In genomic region chr9:118926688-118927321, GRCm38 (mm10) we compare ENCODE assay signal across 8 mouse cellular contexts. TPM values are rescaled to one million over a fixed set of nuclear protein-coding genes. Genes with fewer than 3 reads are reported as not detected.
DNase-seq lines count a peak whose midpoint lies in the region; ATAC-seq and TF ChIP-seq lines count a peak whose summit lies in the region.

No protein-coding gene starts in this region.

- peak overlapping the region; percentile 86 for H3ac ChIP-seq in myocyte (ENCODE audit: control insufficient read depth, insufficient read length)

- whole genome bisulfite sequencing in spleen, adult 2 months = 7% methylated on average over 63 of the region's 68 CpGs
- 4% methylated on average over 35 of the region's 68 CpGs for WGBS in heart, embryonic 11.5 days (ENCODE audit: insufficient replicate concordance)
- WGBS in kidney, embryonic 16.5 days = 2% methylated on average over 65 of the region's 68 CpGs

- H3K36me3 ChIP-seq in spleen, adult 2 months (ENCODE audit: control insufficient read depth, insufficient read depth, low read length) = no peaks in the 10 kb centered on the region
- H3K36me3 ChIP-seq in heart, embryonic 11.5 days (ENCODE audit: control insufficient read depth, insufficient read depth, low read length) = no peaks in the 10 kb centered on the region
- no peaks in the 10 kb centered on the region for H3K36me3 ChIP-seq in kidney, embryonic 16.5 days (ENCODE audit: insufficient read depth, low read length)
- H3K36me3 ChIP-seq in myocyte (ENCODE audit: control insufficient read depth, insufficient read depth) = no peaks in the 10 kb centered on the region

- no peak for TF ChIP-seq CTCF in spleen, adult 2 months (IDR thresholded peaks at IDR 0.05; ENCODE audit: extremely low read depth, insufficient read depth, insufficient read length, insufficient replicate concordance)

- DNase-seq in spleen, adult 2 months (ENCODE audit: low read depth in 1 of 2, low spot score in 2 of 2) = peak in 1 of 2 experiments; percentile 22
- no peak for DNase-seq in spleen, adult 12 weeks (ENCODE audit: low spot score)
- peak; percentile 36 to 53 for DNase-seq in cerebellum, postnatal 36 days
- peak; percentile 50 for DNase-seq in liver
- DNase-seq in thymus, postnatal 0 days (ENCODE audit: low spot score) = peak; percentile 50

- peaks cover 24% of the 10 kb centered on the region for H3K79me2 ChIP-seq in myocyte (ENCODE audit: control insufficient read depth, insufficient read depth)

- H3K27me3 ChIP-seq in spleen, adult 2 months (ENCODE audit: control insufficient read depth, insufficient read depth, low read length) = peaks cover 10% of the 10 kb centered on the region
- H3K27me3 ChIP-seq in heart, embryonic 11.5 days (ENCODE audit: control insufficient read depth, insufficient read depth, low read length) = no peaks in the 10 kb centered on the region
- no peaks in the 10 kb centered on the region for H3K27me3 ChIP-seq in kidney, embryonic 16.5 days (ENCODE audit: insufficient read depth, low read length)
- H3K27me3 ChIP-seq in myocyte (ENCODE audit: control insufficient read depth, insufficient read depth, insufficient read length) = no peaks in the 10 kb centered on the region

- peak overlapping the region; percentile 99 for H3K4me2 ChIP-seq in heart, embryonic 11.5 days
- H3K4me2 ChIP-seq in kidney, embryonic 16.5 days (replicated peaks; ENCODE audit: low read depth, low read length) = peak overlapping the region; percentile 85
- peak overlapping the region; percentile 68 for H3K4me2 ChIP-seq in myocyte (ENCODE audit: low read depth)

- H3K9ac ChIP-seq in heart, embryonic 11.5 days (ENCODE audit: low read depth, low read length) = peak overlapping the region; percentile 83
- peak overlapping the region; percentile 86 for H3K9ac ChIP-seq in kidney, embryonic 16.5 days (replicated peaks; ENCODE audit: low read length)

- H3K4me3 ChIP-seq in spleen, adult 2 months (ENCODE audit: extremely low read depth, insufficient read depth, insufficient read length) = peak overlapping the region; percentile 67
- peak overlapping the region; percentile 85 for H3K4me3 ChIP-seq in heart, embryonic 11.5 days (ENCODE audit: low read depth, low read length)
- H3K4me3 ChIP-seq in kidney, embryonic 16.5 days (ENCODE audit: low read length) = peak overlapping the region; percentile 69
- peak overlapping the region; percentile 47 for H3K4me3 ChIP-seq in myocyte

- ATAC-seq in heart, embryonic 11.5 days (replicated peaks; ENCODE audit: insufficient number of reproducible peaks, low FRiP score, low TSS enrichment) = no peak
- no peak for ATAC-seq in kidney, embryonic 16.5 days (ENCODE audit: low FRiP score, low TSS enrichment)

- no peak overlapping the region for H3K27ac ChIP-seq in spleen, adult 2 months (ENCODE audit: insufficient read depth, low read length)
- H3K27ac ChIP-seq in heart, embryonic 11.5 days (ENCODE audit: low read depth, low read length) = peak overlapping the region; percentile 79
- H3K27ac ChIP-seq in kidney, embryonic 16.5 days (ENCODE audit: low read length) = peak overlapping the region; percentile 91

- no peaks in the 10 kb centered on the region for H3K9me3 ChIP-seq in heart, embryonic 11.5 days (replicated peaks; ENCODE audit: control insufficient read depth, low read length)
- no peaks in the 10 kb centered on the region for H3K9me3 ChIP-seq in kidney, embryonic 16.5 days (ENCODE audit: low read length)

- no peak for TF ChIP-seq POLR2A in spleen, adult 2 months (IDR thresholded peaks at IDR 0.05; ENCODE audit: low read depth, low read length)
- no peak for TF ChIP-seq POLR2A in myocyte (IDR thresholded peaks at IDR 0.05; ENCODE audit: insufficient read length, low read depth)

- H3K4me1 ChIP-seq in spleen, adult 2 months (ENCODE audit: control insufficient read depth, insufficient read depth, insufficient read length) = peaks cover 2% of the 10 kb centered on the region; the same call in 1 of the 2 replicates
- peaks cover 28% of the 10 kb centered on the region for H3K4me1 ChIP-seq in heart, embryonic 11.5 days (ENCODE audit: control insufficient read depth, insufficient read depth, low read length)
- peaks cover 45% of the 10 kb centered on the region for H3K4me1 ChIP-seq in kidney, embryonic 16.5 days (ENCODE audit: insufficient read depth, low read length)

TF ChIP-seq in myocyte, 11 proteins besides CTCF, POLR2A, EP300 and RAD21:
- no peak for TF ChIP-seq MAX (IDR thresholded peaks at IDR 0.05; ENCODE audit: low read depth)
- no peak for TF ChIP-seq USF1 (IDR thresholded peaks at IDR 0.05; ENCODE audit: low read depth)
- TF ChIP-seq TCF12 (IDR thresholded peaks at IDR 0.05; ENCODE audit: insufficient read depth, poor library complexity, severe bottlenecking) = no peak
- no peak for TF ChIP-seq SRF (IDR thresholded peaks at IDR 0.05; ENCODE audit: control insufficient read depth, insufficient read length, low read depth)
- peak in 1 of 3 experiments; percentile 27 for TF ChIP-seq MYOG (IDR thresholded peaks at IDR 0.05; ENCODE audit: control insufficient read depth in 1 of 3, insufficient read depth in 1 of 3, insufficient read length in 2 of 3, low read depth in 2 of 3)
- no peak for TF ChIP-seq POLR2AphosphoS2 (IDR thresholded peaks at IDR 0.05; ENCODE audit: insufficient read length, low read depth)
- TF ChIP-seq MYOD1 (IDR thresholded peaks at IDR 0.05; ENCODE audit: control insufficient read depth in 1 of 3, insufficient read length in 2 of 3, low read depth in 2 of 3) = peak in 2 of 3 experiments; percentile 7 to 53
- no peak for TF ChIP-seq TCF3 (IDR thresholded peaks at IDR 0.05; ENCODE audit: insufficient read length, low read depth)

RNA-seq across cellular contexts. Expression of gene Ctdspl, which starts 0.6 kb away (rescaled TPM):
- polyA plus RNA-seq in spleen, adult 2 months (2012; rRNA removed) = 6.8 and 6.9 TPM in 2 replicates
- polyA plus RNA-seq in heart, embryonic 11.5 days (2014; fragmentation: Nextera tagmentation; extraction: Ambion mirVana) = 8.5 and 10.5 TPM in 2 replicates
- polyA plus RNA-seq in kidney, embryonic 16.5 days (2015; fragmentation: Nextera tagmentation; extraction: Ambion mirVana) = 27.5 and 30.7 TPM in 2 replicates
- polyA plus RNA-seq in myocyte (2012; fragmentation: generic; extraction: Trizol) = 4.9 TPM
- 3.3 and 4.2 TPM in 2 replicates for polyA plus RNA-seq in thymus, postnatal 0 days (2015; fragmentation: Nextera tagmentation; extraction: Ambion mirVana)
